Mouse (Mus musculus) spleen, adult 2 months (tissue): ENCODE results near the gene Creb5. TPM values are rescaled to one million over a fixed set of nuclear protein-coding genes. Genes with fewer than 3 reads are reported as not detected.

Experiments
- DNase-seq, 2 experiments: peaks; one replicate each; pipeline versions ENCODE4 v3.0.0 to v3.0.0-alpha.2; 2012 to 2021; ENCODE audit warnings: low spot score in 2 of 2, low read depth in 1 of 2
- H3K27ac ChIP-seq: fragments of 200-500 bp; 2 replicates; pipeline ENCODE4 v1.5.1; 2012; ENCODE audit warnings: low read length, inconsistent platforms; ENCODE audit not compliant: insufficient read depth
- H3K27me3 ChIP-seq: fragments of 200-500 bp; 2 replicates; pipeline ENCODE4 v1.6.1; 2012; ENCODE audit warnings: mild to moderate bottlenecking, moderate library complexity, low read length, inconsistent platforms; ENCODE audit not compliant: control insufficient read depth, insufficient read depth
- H3K36me3 ChIP-seq: fragments of 200-500 bp; 2 replicates; pipeline ENCODE4 v1.6.1; 2012; ENCODE audit warnings: mild to moderate bottlenecking, low read length, inconsistent platforms; ENCODE audit not compliant: control insufficient read depth, insufficient read depth
- H3K4me1 ChIP-seq: fragments of 200-500 bp; 2 replicates; pipeline ENCODE4 v1.6.1; 2011; ENCODE audit warnings: inconsistent platforms; ENCODE audit not compliant: control insufficient read depth, insufficient read depth, insufficient read length
- H3K4me3 ChIP-seq: fragments of 200-500 bp; 2 replicates; pipeline ENCODE4 v1.5.1; 2011; ENCODE audit warnings: mild to moderate bottlenecking, inconsistent platforms; ENCODE audit not compliant: insufficient read depth, insufficient read length; ENCODE audit errors: extremely low read depth
- CTCF ChIP-seq: fragments of 200-500 bp; IDR thresholded peaks from 2 replicates; pipeline ENCODE4 v1.5.1; 2011; ENCODE audit warnings: mild to moderate bottlenecking, inconsistent platforms; ENCODE audit not compliant: insufficient read depth, insufficient read length, insufficient replicate concordance; ENCODE audit errors: extremely low read depth
- POLR2A ChIP-seq: fragments of 200-500 bp; IDR thresholded peaks from 2 replicates; pipeline ENCODE4 v1.6.1; 2011; ENCODE audit warnings: low read depth, low read length, inconsistent platforms
- WGBS: fragments of 180-500 bp; shearing (Covaris S2); methylation state at CpG from one replicate; pipeline ENCODE4 v1.1.7; 2018; 5-methylcytosine and 5-hydroxymethylcytosine counted together
- polyA plus RNA-seq: library from polyadenylated mRNA; depleted of rRNA; stranded (reverse); fragments of >200 nt; gene quantifications from 2 replicates; pipeline ENCODE4 v1.2.3, GENCODE M21; 2012

The Creb5 gene
- polyA plus RNA-seq, 1 experiment = 0.37 TPM

DNA sequence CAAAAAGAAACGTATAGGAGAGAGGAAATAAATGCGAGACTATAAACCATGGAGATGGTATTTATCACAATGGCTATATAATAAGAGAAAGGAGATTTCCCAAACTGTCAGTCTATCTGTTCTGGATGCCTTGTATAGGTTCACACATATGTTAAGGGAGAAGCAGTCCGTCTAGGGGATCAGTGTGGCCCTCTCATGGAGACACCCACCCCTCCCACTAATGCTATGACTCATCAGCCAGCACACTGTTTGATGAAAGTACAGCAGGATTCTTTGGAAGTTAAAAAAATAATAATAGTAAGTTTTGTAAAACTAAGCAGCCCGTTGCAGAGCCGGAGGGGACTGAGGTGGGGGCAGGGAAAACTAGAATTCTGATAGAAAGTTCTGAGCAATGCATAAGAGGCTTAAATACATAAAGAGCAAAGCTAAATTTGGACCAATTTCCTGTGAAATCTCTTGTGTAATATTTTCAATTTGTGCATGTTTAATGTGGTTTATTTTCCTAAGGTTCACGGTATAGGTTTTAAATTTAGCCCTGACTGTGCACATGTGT, 176.3 kb downstream of the Creb5 start:
- Histone ChIP-seq H3K27ac (no peak overlapping the region), H3K4me1 (no peaks in the 10 kb centered on the region; the same call in 1 of the 2 replicates), H3K36me3 (no peaks in the 10 kb centered on the region), H3K4me3 (no peak overlapping the region), H3K27me3 (no peaks in the 10 kb centered on the region)
- TF ChIP-seq POLR2A = no peak
- no peak for TF ChIP-seq CTCF
- WGBS = 53% methylated on average over 6 of the region's 6 CpGs
- DNase-seq = no peak

DNA sequence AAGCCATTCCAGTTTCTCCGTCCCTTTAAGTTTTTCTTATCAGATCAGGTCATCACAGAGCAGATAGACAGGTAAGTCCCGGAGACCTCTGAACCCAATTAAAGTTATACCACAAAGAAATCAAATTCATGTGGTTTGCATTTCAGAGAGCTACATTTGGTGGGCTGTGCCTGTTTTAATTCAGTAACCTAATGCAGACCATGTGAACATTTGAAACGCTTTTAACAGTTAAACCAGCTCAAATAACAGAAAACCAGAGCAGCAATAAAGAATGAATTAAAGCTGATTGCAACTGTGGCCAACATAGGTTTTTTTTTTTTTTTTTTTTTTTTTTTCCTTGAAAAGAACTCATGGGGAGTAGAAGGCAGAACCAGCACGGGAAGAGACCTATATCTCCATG, 182.1 kb downstream of the Creb5 start:
- WGBS = 88% methylated on average over 4 of the region's 4 CpGs
- Histone ChIP-seq H3K36me3 (no peaks in the 10 kb centered on the region), H3K27me3 (no peaks in the 10 kb centered on the region), H3K27ac (no peak overlapping the region), H3K4me3 (no peak overlapping the region), H3K4me1 (no peaks in the 10 kb centered on the region)
- TF ChIP-seq CTCF = no peak
- no peak for TF ChIP-seq POLR2A
- no peak for DNase-seq

DNA sequence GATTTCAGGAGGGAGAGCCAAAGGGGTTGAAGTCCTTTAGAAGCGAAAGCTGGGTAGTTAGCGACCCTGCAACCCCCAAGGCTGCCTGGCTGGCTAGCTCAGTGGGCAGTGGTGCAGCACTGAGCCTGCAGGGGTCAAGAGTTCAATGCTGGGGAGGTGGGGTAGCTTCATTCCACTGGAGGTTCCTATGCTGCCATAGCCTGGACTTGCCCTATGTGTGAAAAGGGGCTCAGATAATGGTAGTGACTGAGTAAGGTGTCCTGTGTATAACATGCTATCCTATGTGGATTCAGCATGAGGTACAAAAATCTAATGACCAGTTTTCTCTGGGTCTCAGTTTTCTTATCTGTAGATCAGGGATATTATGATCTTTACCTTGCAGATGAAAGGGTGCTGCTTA, 182.6 kb downstream of the Creb5 start:
- DNase-seq = no peak
- no peaks in the 10 kb centered on the region for H3K36me3 ChIP-seq
- no peaks in the 10 kb centered on the region for H3K4me1 ChIP-seq
- H3K27me3 ChIP-seq = no peaks in the 10 kb centered on the region
- no peak overlapping the region for H3K4me3 ChIP-seq
- no peak overlapping the region for H3K27ac ChIP-seq
- no peak for TF ChIP-seq POLR2A
- 91% methylated on average over 2 of the region's 2 CpGs for WGBS

- TF ChIP-seq POLR2A (no peak), CTCF (no peak)
- 69% methylated on average over 8 of the region's 8 CpGs for WGBS
- no peak overlapping the region for H3K27ac ChIP-seq
- no peak for DNase-seq
- H3K36me3 ChIP-seq = no peaks in the 10 kb centered on the region
- H3K4me3 ChIP-seq = no peak overlapping the region
- no peaks in the 10 kb centered on the region for H3K4me1 ChIP-seq
- H3K27me3 ChIP-seq = no peaks in the 10 kb centered on the region
Measured at GRCm38 (mm10) chr6:53470559-53470958, 183.5 kb downstream of the Creb5 start.

- TF ChIP-seq POLR2A = no peak
- TF ChIP-seq CTCF = no peak
Measured at GRCm38 (mm10) chr6:53470999-53471591, 184.0 kb downstream of the Creb5 start.

GRCm38 (mm10) chr6:53472751-53473150, 185.7 kb downstream of the Creb5 start:
- DNase-seq = no peak
- Histone ChIP-seq H3K36me3 (no peaks in the 10 kb centered on the region), H3K27me3 (no peaks in the 10 kb centered on the region), H3K27ac (no peak overlapping the region), H3K4me3 (no peak overlapping the region), H3K4me1 (no peaks in the 10 kb centered on the region)
- WGBS = 91% methylated on average over 7 of the region's 7 CpGs
- TF ChIP-seq POLR2A (no peak), CTCF (no peak)

More at GRCm38 (mm10) chr6:53470999-53471591, 184.0 kb downstream of the Creb5 start:
- Histone ChIP-seq H3K27ac (no peak overlapping the region), H3K27me3 (no peaks in the 10 kb centered on the region), H3K36me3 (no peaks in the 10 kb centered on the region), H3K4me1 (no peaks in the 10 kb centered on the region), H3K4me3 (no peak overlapping the region)
- DNase-seq = no peak
- WGBS = 80% methylated on average over 9 of the region's 9 CpGs

DNA sequence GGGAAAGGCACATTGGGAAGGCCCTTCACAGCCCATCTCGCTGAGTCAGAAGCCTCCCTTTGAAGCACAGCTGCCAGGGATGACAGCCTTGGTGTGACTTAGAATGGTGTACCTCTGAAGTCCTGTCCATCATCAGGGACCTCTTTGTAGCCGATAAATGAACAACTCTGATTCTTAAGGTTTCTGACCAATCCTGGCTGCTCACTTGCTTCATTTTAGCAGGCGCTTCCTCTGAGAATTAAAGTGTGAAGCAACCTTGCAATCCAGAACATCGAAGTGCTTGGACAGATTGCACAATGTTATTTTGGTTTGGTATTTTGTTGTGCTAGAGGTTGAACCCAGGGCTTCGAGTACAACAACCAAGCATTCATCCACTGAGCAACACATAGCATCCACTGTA, 190.4 kb downstream of the Creb5 start:
- TF ChIP-seq POLR2A (no peak), CTCF (no peak)
- H3K4me3 ChIP-seq = no peak overlapping the region
- 87% methylated on average over 5 of the region's 5 CpGs for WGBS
- H3K36me3 ChIP-seq = no peaks in the 10 kb centered on the region
- H3K4me1 ChIP-seq = no peaks in the 10 kb centered on the region
- H3K27me3 ChIP-seq = no peaks in the 10 kb centered on the region
- no peak overlapping the region for H3K27ac ChIP-seq
- DNase-seq = no peak
